Comparison of ENCODE assay signal across 13 mouse cellular contexts in genomic region chr1:161314078-161314477, GRCm38 (mm10).
"Had no signal": no experiment of that assay in that cellular context is flagged by ENCODE, and none has a peak within 500 bp of the region (broad histone marks: within the 10 kb centered on the region; RNA-seq: fewer than 3 reads in every experiment).

No protein-coding gene starts in this region.

- DNase-seq: kidney, postnatal 10 days; kidney, postnatal 4 days; lung, embryonic 14.5 days; lung, postnatal 10 days; lung, postnatal 4 days; right cerebral cortex, postnatal 14 days; thymus, postnatal 36 days had no signal

- H3K4me1 ChIP-seq: limb, embryonic 15.5 days; liver, embryonic 12.5 days; midbrain, embryonic 10.5 days; midbrain, embryonic 15.5 days; neural tube, embryonic 13.5 days had no signal

- H3K36me3 ChIP-seq: limb, embryonic 15.5 days; liver, embryonic 12.5 days; midbrain, embryonic 10.5 days; midbrain, embryonic 15.5 days; neural tube, embryonic 13.5 days had no signal

- ATAC-seq: liver, embryonic 12.5 days; midbrain, embryonic 15.5 days had no signal

- H3K4me3 ChIP-seq: layer of hippocampus, adult 2 months; limb, embryonic 15.5 days; liver, embryonic 12.5 days; midbrain, embryonic 10.5 days; midbrain, embryonic 15.5 days; neural tube, embryonic 13.5 days had no signal

- H3K9ac ChIP-seq: limb, embryonic 15.5 days; liver, embryonic 12.5 days; lung, embryonic 14.5 days; midbrain, embryonic 15.5 days; neural tube, embryonic 13.5 days had no signal

- H3K4me2 ChIP-seq: limb, embryonic 15.5 days; liver, embryonic 12.5 days; lung, embryonic 14.5 days; midbrain, embryonic 15.5 days; neural tube, embryonic 13.5 days had no signal

- H3K9me3 ChIP-seq: limb, embryonic 15.5 days; liver, embryonic 12.5 days; midbrain, embryonic 10.5 days; midbrain, embryonic 15.5 days; neural tube, embryonic 13.5 days had no signal

- H3K27me3 ChIP-seq: limb, embryonic 15.5 days; midbrain, embryonic 15.5 days; neural tube, embryonic 13.5 days had no signal

- H3K27ac ChIP-seq: layer of hippocampus, adult 2 months; limb, embryonic 15.5 days; liver, embryonic 12.5 days; midbrain, embryonic 10.5 days; midbrain, embryonic 15.5 days; neural tube, embryonic 13.5 days had no signal
